Mouse (Mus musculus) lung, embryonic 15.5 days (tissue): ENCODE data around the gene Fpgs. TPM values are rescaled to one million over a fixed set of nuclear protein-coding genes. Genes with fewer than 3 reads are reported as not detected.

Experiments
- ATAC-seq: fragments of 200-750 bp; cut with Nextera tagmentation; 2 replicates; pipeline ENCODE4 v1.8.0; 2017; ENCODE audit warnings: moderate number of reproducible peaks, borderline replicate concordance; ENCODE audit not compliant: low FRiP score, low TSS enrichment; ENCODE audit errors: extremely low read depth
- H3K27ac ChIP-seq: fragments of 300-500 bp; sonication (generic); 2 replicates; pipeline ENCODE4 v1.5.1; 2015; ENCODE audit warnings: moderate library complexity, mild to moderate bottlenecking, inconsistent platforms
- H3K27me3 ChIP-seq: fragments of 300-500 bp; sonication (generic); 2 replicates; pipeline ENCODE4 v1.6.1; 2015; ENCODE audit warnings: inconsistent platforms
- H3K36me3 ChIP-seq: fragments of 300-500 bp; sonication (generic); 2 replicates; pipeline ENCODE4 v1.6.1; 2015; ENCODE audit warnings: inconsistent platforms
- H3K4me1 ChIP-seq: fragments of 300-500 bp; sonication (generic); 2 replicates; pipeline ENCODE4 v1.6.1; 2015; ENCODE audit warnings: inconsistent platforms
- H3K4me2 ChIP-seq: fragments of 300-500 bp; sonication (generic); 2 replicates; pipeline ENCODE4 v1.6.1; 2015; ENCODE audit warnings: inconsistent platforms, mild to moderate bottlenecking, moderate library complexity
- H3K4me3 ChIP-seq: fragments of 300-500 bp; sonication (generic); 2 replicates; pipeline ENCODE4 v1.5.1; 2015; ENCODE audit warnings: mild to moderate bottlenecking, inconsistent platforms
- H3K9ac ChIP-seq: fragments of 300-500 bp; sonication (generic); 2 replicates; pipeline ENCODE4 v1.6.1; 2015; ENCODE audit warnings: inconsistent platforms
- H3K9me3 ChIP-seq: fragments of 300-500 bp; sonication (generic); 2 replicates; pipeline ENCODE4 v1.6.1; 2016; ENCODE audit warnings: inconsistent platforms
- WGBS: fragments of 180-500 bp; shearing (Covaris S2); methylation state at CpG from one replicate; pipeline ENCODE4 v1.1.7; 2015; 5-methylcytosine and 5-hydroxymethylcytosine counted together
- microRNA counts: library from miRNA; unstranded; fragments of <30 nt; microRNA quantifications from one replicate; lab custom pipeline; 2016
- microRNA-seq: library from miRNA; unstranded; fragments of <30 nt; microRNA quantifications from one replicate; pipeline ENCODE4, GENCODE M21; 2016
- polyA plus RNA-seq: library from polyadenylated mRNA; unstranded; fragments of >200 nt; fragmentation: Nextera tagmentation; extraction: Ambion mirVana; gene quantifications from 2 replicates; pipeline ENCODE4 v1.2.1, GENCODE M21; 2015

Fpgs gene
- polyA plus RNA-seq, 1 experiment from 2014 or later: 28.6 TPM

DNA sequence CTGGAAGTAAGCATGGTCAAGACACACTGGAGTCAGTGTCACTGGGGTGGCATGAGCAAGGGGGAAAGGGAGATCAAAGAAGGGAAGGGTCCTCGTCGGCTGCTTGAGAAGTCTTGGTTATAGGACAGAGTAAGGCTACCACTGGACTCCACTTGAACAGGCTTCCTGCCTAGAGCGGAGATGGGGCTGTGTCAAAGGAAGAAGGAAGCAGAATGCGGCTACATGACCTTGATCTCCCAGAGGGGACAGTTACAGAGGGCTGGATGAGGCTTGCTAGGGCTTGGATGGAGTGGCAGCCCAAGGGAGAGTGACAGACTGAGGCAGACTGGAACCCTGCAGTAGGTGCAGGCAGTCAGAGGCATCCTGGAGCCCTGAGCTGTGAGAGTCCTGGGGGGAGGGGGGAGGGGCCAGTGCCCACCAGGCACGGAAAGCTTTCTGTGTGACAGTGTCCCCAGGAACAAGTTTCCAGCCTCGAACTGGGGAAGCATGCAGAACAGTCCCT lies 63.3 kb downstream of the Fpgs start:
- H3K4me1 ChIP-seq: peaks cover 38% of the 10 kb centered on the region
- ATAC-seq: no peak
- H3K9ac ChIP-seq: no peak overlapping the region

DNA sequence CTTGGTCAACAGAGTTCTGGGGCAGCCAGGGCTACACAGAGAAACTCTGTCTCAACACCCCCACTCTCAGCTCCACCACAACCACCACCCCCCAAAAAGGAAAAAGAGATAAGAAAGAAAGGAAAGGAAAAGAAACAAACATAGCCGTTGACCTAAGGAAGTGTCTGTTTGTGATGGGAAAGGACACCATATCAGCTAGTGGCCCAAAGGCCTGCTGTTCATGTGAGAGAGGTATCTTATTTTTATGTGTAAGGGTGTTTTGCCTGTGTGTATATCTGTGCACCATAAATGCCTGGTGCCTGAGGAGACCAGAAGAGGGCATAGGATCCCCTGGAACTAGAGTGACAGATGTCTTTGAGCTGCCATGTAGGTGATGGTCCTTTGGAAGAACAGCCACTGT lies 64.3 kb downstream of the Fpgs start:
- WGBS: 39% methylated on average over 1 of the region's 1 CpGs

More for the DNA sequence above, 63.3 kb downstream of the Fpgs start:
- H3K9me3 ChIP-seq: no peaks in the 10 kb centered on the region
- H3K36me3 ChIP-seq: no peaks in the 10 kb centered on the region
- no peak overlapping the region for H3K4me3 ChIP-seq
- peak overlapping the region; percentile 35 for H3K27ac ChIP-seq
- H3K27me3 ChIP-seq: no peaks in the 10 kb centered on the region
- H3K4me2 ChIP-seq: no peak overlapping the region
- WGBS: 54% methylated on average over 6 of the region's 6 CpGs

DNA sequence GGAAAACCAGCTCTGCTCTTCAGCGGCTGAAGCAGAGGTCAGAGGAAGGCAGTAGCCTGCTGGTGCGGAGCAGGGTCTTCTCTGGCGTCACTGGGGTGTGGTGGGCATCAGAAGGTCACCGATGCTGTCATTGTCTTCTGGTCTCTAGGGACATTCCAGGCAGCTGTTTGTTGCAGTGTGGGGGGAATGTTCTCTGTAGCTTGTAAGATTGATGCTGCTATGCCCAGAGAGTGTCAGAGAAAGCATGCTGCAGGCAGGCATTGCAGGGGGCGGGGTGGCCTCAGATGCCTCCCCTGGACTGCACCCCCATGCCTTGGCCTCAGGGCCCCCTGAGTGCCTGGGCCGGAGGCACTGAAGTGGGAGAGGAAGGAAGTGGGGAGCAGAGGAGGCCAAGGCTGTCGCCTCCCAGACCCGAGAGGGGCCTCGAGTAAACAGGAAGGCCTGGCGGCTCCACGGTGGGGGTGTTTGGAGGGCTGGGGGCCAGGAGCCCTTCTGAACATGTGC lies 66.1 kb downstream of the Fpgs start:
- peak; percentile 78 for ATAC-seq
- no peaks in the 10 kb centered on the region for H3K27me3 ChIP-seq
- 12% methylated on average over 11 of the region's 11 CpGs for WGBS
- H3K9me3 ChIP-seq: no peaks in the 10 kb centered on the region
- no peaks in the 10 kb centered on the region for H3K36me3 ChIP-seq
- H3K4me2 ChIP-seq: no peak overlapping the region
- H3K4me3 ChIP-seq: no peak overlapping the region
- H3K4me1 ChIP-seq: peaks cover 40% of the 10 kb centered on the region
- H3K9ac ChIP-seq: no peak overlapping the region
- H3K27ac ChIP-seq: peak overlapping the region; percentile 83

More for the DNA sequence above, 64.3 kb downstream of the Fpgs start:
- H3K4me2 ChIP-seq: no peak overlapping the region
- peaks cover 36% of the 10 kb centered on the region for H3K4me1 ChIP-seq
- H3K27me3 ChIP-seq: no peaks in the 10 kb centered on the region
- no peak for ATAC-seq
- H3K36me3 ChIP-seq: no peaks in the 10 kb centered on the region
- no peak overlapping the region for H3K9ac ChIP-seq
- H3K27ac ChIP-seq: no peak overlapping the region
- no peaks in the 10 kb centered on the region for H3K9me3 ChIP-seq
- H3K4me3 ChIP-seq: no peak overlapping the region

DNA sequence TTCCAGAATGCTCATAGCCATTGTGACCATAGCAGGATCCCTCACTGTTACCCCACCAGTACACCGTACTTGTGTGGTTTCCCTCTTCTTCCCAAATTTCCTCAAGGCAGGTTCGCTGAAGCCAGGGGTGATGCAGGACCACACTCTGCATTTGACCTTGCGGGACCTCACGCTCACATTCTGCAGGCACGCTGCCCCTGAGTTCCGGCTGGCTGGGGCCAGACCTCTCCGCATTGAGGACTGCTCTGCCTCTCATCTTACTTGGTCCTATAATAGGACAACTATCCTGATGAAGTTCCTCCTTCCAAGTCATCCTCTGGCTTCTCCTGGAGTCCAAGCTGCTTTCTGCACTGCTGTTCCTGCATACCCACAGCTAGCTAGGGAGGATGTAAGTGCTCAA lies 67.3 kb downstream of the Fpgs start:
- Histone ChIP-seq H3K9me3 (no peaks in the 10 kb centered on the region), H3K4me3 (no peak overlapping the region), H3K4me1 (peaks cover 40% of the 10 kb centered on the region), H3K27me3 (no peaks in the 10 kb centered on the region), H3K9ac (no peak overlapping the region), H3K4me2 (no peak overlapping the region), H3K27ac (0 out of 2 replicates have a peak overlapping the region, but pooled peaks have one; percentile 30), H3K36me3 (no peaks in the 10 kb centered on the region)
- 80% methylated on average over 7 of the region's 7 CpGs for WGBS
- ATAC-seq: no peak

DNA sequence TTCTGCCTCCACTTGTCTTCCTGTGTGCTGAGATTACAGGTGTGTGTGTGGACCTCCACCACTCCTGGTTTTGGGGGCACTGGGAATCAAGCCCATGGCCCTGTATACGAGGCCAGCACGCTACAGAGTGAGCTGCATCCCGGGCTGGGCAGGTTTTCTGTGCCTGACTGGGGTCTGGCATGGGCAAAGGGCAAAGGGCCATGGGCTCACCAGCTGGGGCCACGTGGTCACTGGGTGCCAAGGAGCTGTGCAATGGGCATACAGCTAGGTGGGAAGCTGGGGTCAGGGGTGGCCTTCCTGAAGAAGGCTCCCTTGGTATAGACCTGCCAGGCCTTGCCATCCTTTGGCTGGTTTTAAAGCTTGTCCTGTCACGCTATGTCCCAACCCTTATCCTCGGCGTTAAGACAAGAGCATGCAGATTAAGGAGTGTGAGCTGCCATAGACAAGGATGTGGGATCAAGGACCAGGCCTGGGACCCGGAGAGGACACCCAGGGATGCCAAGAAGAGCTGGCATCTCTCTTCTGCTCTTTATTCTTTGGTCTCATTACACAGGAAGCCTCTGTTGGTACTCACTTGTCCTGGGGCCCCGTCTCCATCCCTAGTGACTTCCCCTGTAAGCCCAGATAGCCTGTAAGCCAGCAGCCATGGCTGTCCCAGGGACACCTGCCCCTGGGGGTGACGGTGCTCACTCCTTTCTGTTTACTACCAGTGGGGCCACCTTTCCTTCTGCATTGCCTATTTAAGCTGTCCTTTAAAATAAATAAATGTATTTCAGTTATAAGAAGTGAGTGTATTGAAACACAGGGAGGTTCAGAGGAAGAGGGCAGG lies 69.5 kb downstream of the Fpgs start:
- H3K27ac ChIP-seq: no peak overlapping the region
- no peak overlapping the region for H3K9ac ChIP-seq
- no peak for ATAC-seq
- H3K9me3 ChIP-seq: no peaks in the 10 kb centered on the region
- H3K4me2 ChIP-seq: no peak overlapping the region
- no peak overlapping the region for H3K4me3 ChIP-seq
- no peaks in the 10 kb centered on the region for H3K36me3 ChIP-seq
- H3K27me3 ChIP-seq: no peaks in the 10 kb centered on the region
- peaks cover 35% of the 10 kb centered on the region for H3K4me1 ChIP-seq
- WGBS: 79% methylated on average over 10 of the region's 10 CpGs

DNA sequence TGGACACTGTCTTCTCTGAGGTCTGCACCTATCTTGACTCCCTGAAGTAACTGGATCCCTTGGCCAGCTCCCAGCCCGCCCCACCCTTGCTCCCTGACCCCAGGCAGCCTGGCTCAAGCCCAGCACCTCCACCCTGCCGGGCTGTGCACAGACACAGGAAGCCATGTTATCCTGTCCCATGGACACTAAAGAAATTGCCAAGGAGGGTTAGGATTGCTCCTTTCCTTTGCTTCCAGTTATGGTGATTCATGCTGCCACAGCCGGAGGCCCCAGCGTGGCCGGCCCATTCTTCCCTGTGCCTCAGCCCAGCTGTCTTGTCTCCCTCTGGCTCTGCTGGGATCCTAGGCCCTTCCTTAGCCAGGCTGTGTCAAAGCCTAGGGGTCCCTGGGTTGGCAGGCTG lies 70.3 kb downstream of the Fpgs start:
- Histone ChIP-seq H3K9me3 (no peaks in the 10 kb centered on the region), H3K4me2 (no peak overlapping the region), H3K27ac (peak overlapping the region; percentile 76), H3K9ac (no peak overlapping the region), H3K4me1 (peaks cover 43% of the 10 kb centered on the region), H3K4me3 (no peak overlapping the region), H3K36me3 (no peaks in the 10 kb centered on the region), H3K27me3 (no peaks in the 10 kb centered on the region)
- 61% methylated on average over 5 of the region's 5 CpGs for WGBS
- no peak for ATAC-seq

MicroRNA genes within 50 kb of the gene (microRNA counts, 519-probe panel; counts per million panel counts)
- microRNA mmu-miR-1954 (lab: Ali Mortazavi, UCI) (19.7 counts per million), microRNA mmu-miR-2861 (lab: Ali Mortazavi, UCI) (2,202 counts per million, percentile 27 among the panel's probes with 10 or more counts)

Small RNA genes within 50 kb of the gene (microRNA-seq; reads per million reads assigned to microRNA genes)
- gene Gm47291: not detected
- not detected for gene Mir1954
- not detected for gene Mir2861
- not detected for gene Mir3960
- not detected for gene Mir8093

Other genes starting within 250 kb of the Fpgs start
- gene Fam102a, start 168.8 kb downstream of the Fpgs start, polyA plus RNA-seq: 12.3 and 12.6 TPM in 2 replicates
- 101 and 107 TPM in 2 replicates for gene Dpm2, start 133.3 kb downstream of the Fpgs start, polyA plus RNA-seq
- gene Pip5kl1, start 129.3 kb downstream of the Fpgs start, polyA plus RNA-seq: 0.30 and 0.39 TPM in 2 replicates
- gene 9430097D07Rik, start 128.5 kb downstream of the Fpgs start, polyA plus RNA-seq: 0.29 TPM in 1 of 2 replicates, not detected in the other
- gene St6galnac4, start 117.0 kb downstream of the Fpgs start, polyA plus RNA-seq: 25.9 and 26.1 TPM in 2 replicates
- gene St6galnac6, start 104.4 kb downstream of the Fpgs start, polyA plus RNA-seq: 25.0 and 26.2 TPM in 2 replicates
- 53.6 and 60.6 TPM in 2 replicates for gene Ak1, start 82.4 kb downstream of the Fpgs start, polyA plus RNA-seq
- gene Eng, start 57.5 kb downstream of the Fpgs start, polyA plus RNA-seq: 102 and 107 TPM in 2 replicates
- gene Cdk9, start 8.9 kb upstream of the Fpgs start, polyA plus RNA-seq: 89.6 and 98.7 TPM in 2 replicates
- gene Sh2d3c, start 16.9 kb upstream of the Fpgs start, polyA plus RNA-seq: 40.5 and 41.4 TPM in 2 replicates
- 0.24 and 0.25 TPM in 2 replicates for gene 6330409D20Rik, start 36.9 kb upstream of the Fpgs start, polyA plus RNA-seq
- 63.9 and 65.6 TPM in 2 replicates for gene Tor2a, start 53.1 kb upstream of the Fpgs start, polyA plus RNA-seq
- gene Ttc16, start 71.5 kb upstream of the Fpgs start, polyA plus RNA-seq: 0.43 and 0.69 TPM in 2 replicates
- gene Ptrh1, start 71.6 kb upstream of the Fpgs start, polyA plus RNA-seq: 4.9 and 5.4 TPM in 2 replicates
- 1.1 and 1.3 TPM in 2 replicates for gene Cfap157, start 80.3 kb upstream of the Fpgs start, polyA plus RNA-seq
- gene Stxbp1, start 143.1 kb upstream of the Fpgs start, polyA plus RNA-seq: 21.0 and 22.3 TPM in 2 replicates
- gene Fam129b, start 172.0 kb upstream of the Fpgs start, polyA plus RNA-seq: 114 and 117 TPM in 2 replicates